Mouse (Mus musculus) liver, embryonic 14.5 days (tissue): ENCODE results near the gene Ston2. TPM values are rescaled to one million over a fixed set of nuclear protein-coding genes. Genes with fewer than 3 reads are reported as not detected.

Source experiments
- ATAC-seq: fragments of 200-750 bp; cut with Nextera tagmentation; 2 replicates; pipeline ENCODE4 v1.8.0; 2017; ENCODE audit warnings: moderate number of reproducible peaks, mild to moderate bottlenecking, moderate library complexity; ENCODE audit not compliant: insufficient read depth
- DNase-seq, 3 experiments: peaks; one replicate each; pipeline ENCODE4 v3.0.0-alpha.2; 2012 to 2013; ENCODE audit warnings: low read depth in 3 of 3, low spot score in 3 of 3
- H3K27ac ChIP-seq: fragments of 300-500 bp; sonication (generic); 2 replicates; pipeline ENCODE4 v1.5.1; 2014; ENCODE audit warnings: moderate library complexity, mild to moderate bottlenecking, control low read depth, inconsistent platforms
- H3K27me3 ChIP-seq: fragments of 300-500 bp; sonication (generic); 2 replicates; pipeline ENCODE4 v1.6.1; 2014; ENCODE audit warnings: mild to moderate bottlenecking, low read length, moderate library complexity; ENCODE audit not compliant: control insufficient read depth, insufficient read depth
- H3K36me3 ChIP-seq: fragments of 300-500 bp; sonication (generic); replicated peaks from 2 replicates; pipeline ENCODE4 v1.6.1; 2014; ENCODE audit warnings: low read depth; ENCODE audit not compliant: control insufficient read depth, insufficient read depth
- H3K4me1 ChIP-seq, 2 experiments: fragments of 200-500 bp in 1 of 2; fragments of 300-500 bp in 1 of 2; sonication (generic) in 1 of 2; replicated peaks; 2 replicates each; pipeline ENCODE4 v1.6.1; 2012 to 2014; ENCODE audit warnings: antibody characterized with exemption in 1 of 2, inconsistent platforms in 1 of 2, low read length in 1 of 2; ENCODE audit not compliant: control insufficient read depth in 2 of 2, insufficient read depth in 2 of 2
- H3K4me2 ChIP-seq: fragments of 300-500 bp; sonication (generic); 2 replicates; pipeline ENCODE4 v1.6.1; 2014; ENCODE audit warnings: low read depth, mild to moderate bottlenecking, control low read depth, moderate library complexity
- H3K4me3 ChIP-seq, 2 experiments: fragments of 200-500 bp in 1 of 2; fragments of 300-500 bp in 1 of 2; sonication (generic) in 1 of 2; 2 replicates each; pipeline ENCODE4 v1.5.1; 2012 to 2014; ENCODE audit warnings: low read depth in 2 of 2, low read length in 2 of 2, mild to moderate bottlenecking in 2 of 2, control low read depth in 1 of 2, inconsistent platforms in 1 of 2, moderate library complexity in 1 of 2; ENCODE audit not compliant: insufficient read depth in 1 of 2
- H3K9ac ChIP-seq: fragments of 300-500 bp; sonication (generic); replicated peaks from 2 replicates; pipeline ENCODE4 v1.6.1; 2014; ENCODE audit warnings: mild to moderate bottlenecking, control low read depth, moderate library complexity
- H3K9me3 ChIP-seq: fragments of 300-500 bp; sonication (generic); 2 replicates; pipeline ENCODE4 v1.6.1; 2016; ENCODE audit warnings: low read length, mixed read lengths; ENCODE audit not compliant: control insufficient read depth
- CTCF ChIP-seq: IDR thresholded peaks from 2 replicates; pipeline ENCODE4 v1.5.1; 2016; ENCODE audit warnings: antibody characterized with exemption, low read depth, control low read depth
- EP300 ChIP-seq: IDR thresholded peaks from 2 replicates; pipeline ENCODE4 v1.6.1; 2016; ENCODE audit warnings: antibody characterized with exemption, low read depth
- WGBS: fragments of 180-500 bp; shearing (Covaris S2); extraction: QIAGEN DNeasy Blood & Tissue Kit; methylation state at CpG from one replicate; pipeline ENCODE4 v1.1.7; 2014; ENCODE audit not compliant: insufficient replicate concordance; 5-methylcytosine and 5-hydroxymethylcytosine counted together
- polyA plus RNA-seq, 2 experiments: library from polyadenylated mRNA; depleted of rRNA in 1 of 2; stranded (reverse) in 1 of 2; unstranded in 1 of 2; fragments of >200 nt; fragmentation: Nextera tagmentation in 1 of 2; extraction: Ambion mirVana in 1 of 2; gene quantifications; 2 replicates each; pipeline versions ENCODE4 v1.2.1 to v1.2.3; 2012 to 2014

Gene Ston2
- polyA plus RNA-seq, 2 experiments = 15.4 to 26.6 TPM

DNA sequence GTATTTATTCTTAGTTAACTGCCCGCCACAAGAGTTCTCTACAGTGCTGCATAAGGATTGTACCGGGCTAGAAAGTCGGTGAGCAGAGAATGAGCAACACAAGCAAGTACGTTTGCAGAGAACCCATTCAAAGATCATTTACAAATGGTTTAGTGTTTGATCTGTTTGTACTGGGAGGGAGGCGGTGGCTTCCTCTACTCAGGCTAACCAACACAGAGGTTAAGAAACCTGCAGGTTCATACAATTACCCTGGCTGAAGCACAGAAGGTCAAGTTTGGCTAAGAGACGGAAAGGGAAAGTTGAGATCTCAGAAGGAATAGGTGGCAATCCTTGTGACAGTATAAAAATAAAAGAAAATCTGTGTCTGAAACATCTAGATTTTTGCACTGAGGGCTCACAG is 72.5 kb downstream of the Ston2 start:
- H3K4me2 ChIP-seq = no peak overlapping the region
- ATAC-seq = no peak
- WGBS = 78% methylated on average over 6 of the region's 6 CpGs
- DNase-seq = no peak
- TF ChIP-seq CTCF (no peak), EP300 (no peak)
- H3K27me3 ChIP-seq = no peaks in the 10 kb centered on the region
- no peak overlapping the region for H3K4me3 ChIP-seq
- no peaks in the 10 kb centered on the region for H3K4me1 ChIP-seq
- H3K9me3 ChIP-seq = no peaks in the 10 kb centered on the region
- no peak overlapping the region for H3K27ac ChIP-seq
- H3K9ac ChIP-seq = no peak overlapping the region
- H3K36me3 ChIP-seq = peaks cover 5% of the 10 kb centered on the region; the same call in 1 of the 2 replicates

DNA sequence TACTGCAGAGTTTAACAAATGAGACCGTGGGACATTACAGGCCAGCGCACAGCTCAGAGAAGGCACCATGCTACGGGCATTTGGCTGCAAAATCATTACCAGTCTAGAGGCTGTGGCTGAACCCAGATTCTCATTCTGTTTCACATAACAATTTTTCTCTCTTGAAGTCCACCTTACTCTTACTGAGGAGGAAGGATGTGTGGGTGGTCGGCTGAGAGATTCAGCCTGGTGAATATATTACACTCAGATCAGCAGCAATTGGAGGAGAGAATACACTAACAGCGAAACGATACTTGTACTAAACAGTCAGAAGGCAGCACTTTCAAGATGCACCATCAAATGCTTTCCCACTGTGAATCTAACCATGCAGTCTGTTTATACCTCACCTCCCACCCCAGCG is 74.8 kb downstream of the Ston2 start:
- TF ChIP-seq CTCF (no peak), EP300 (no peak)
- H3K4me2 ChIP-seq = no peak overlapping the region
- H3K9ac ChIP-seq = no peak overlapping the region
- H3K9me3 ChIP-seq = no peaks in the 10 kb centered on the region
- no peak overlapping the region for H3K27ac ChIP-seq
- 89% methylated on average over 7 of the region's 7 CpGs for WGBS
- peaks cover 0 to 5% of the 10 kb centered on the region in 2 experiments; a peak in 2 of 4 replicates for H3K4me1 ChIP-seq
- H3K36me3 ChIP-seq = peaks cover 5% of the 10 kb centered on the region; the same call in 1 of the 2 replicates
- DNase-seq (no peak), ATAC-seq (no peak)
- H3K4me3 ChIP-seq = no peak overlapping the region
- no peaks in the 10 kb centered on the region for H3K27me3 ChIP-seq

DNA sequence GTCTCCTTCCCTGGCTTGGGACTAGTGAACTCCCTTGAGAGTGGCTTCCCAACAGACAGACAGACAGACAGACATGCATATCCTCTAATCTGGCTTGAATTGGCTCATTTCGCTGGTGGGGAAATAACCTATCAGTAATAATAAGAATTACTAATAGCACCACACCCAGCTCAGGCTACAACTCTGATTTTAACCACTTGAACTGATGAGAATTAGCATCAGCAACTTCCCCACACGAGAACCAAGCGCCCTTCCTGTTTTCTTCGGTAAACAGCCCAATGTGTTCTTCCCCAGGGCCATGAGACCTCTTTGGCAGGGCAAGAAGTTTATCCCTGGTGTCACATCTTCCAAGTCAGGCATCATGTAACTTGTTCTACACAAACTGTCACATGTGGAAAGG is 76.5 kb downstream of the Ston2 start:
- H3K4me2 ChIP-seq = no peak overlapping the region
- TF ChIP-seq EP300 = no peak
- TF ChIP-seq CTCF = no peak
- H3K36me3 ChIP-seq = peaks cover 5% of the 10 kb centered on the region; the same call in 1 of the 2 replicates
- H3K27ac ChIP-seq = no peak overlapping the region
- no peak for DNase-seq
- no peaks in the 10 kb centered on the region for H3K27me3 ChIP-seq
- H3K9ac ChIP-seq = no peak overlapping the region
- H3K4me3 ChIP-seq = no peak overlapping the region
- 71% methylated on average over 4 of the region's 4 CpGs for WGBS
- ATAC-seq = no peak
- H3K4me1 ChIP-seq = peaks cover 0 to 8% of the 10 kb centered on the region in 2 experiments; a peak in 2 of 4 replicates
- no peaks in the 10 kb centered on the region for H3K9me3 ChIP-seq

DNA sequence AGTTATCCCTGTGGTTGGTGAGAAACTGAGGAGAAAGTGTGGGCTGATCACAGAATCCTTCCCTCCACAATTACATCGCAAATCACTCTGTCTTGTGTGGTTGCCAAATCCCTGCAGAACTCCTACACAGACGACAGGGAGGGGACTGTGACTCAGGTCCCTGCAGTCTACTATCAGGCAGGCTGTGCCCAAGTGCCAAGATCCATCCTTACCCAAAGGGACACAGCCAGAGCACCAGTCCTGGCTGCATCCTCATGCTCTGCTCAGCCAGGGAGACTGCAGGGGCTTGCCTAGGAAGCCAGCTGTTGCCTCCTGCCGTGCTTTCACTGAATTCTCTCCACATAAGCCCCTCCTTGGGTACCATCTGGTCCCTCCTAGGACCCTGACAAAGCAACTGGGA is 77.3 kb downstream of the Ston2 start:
- Histone ChIP-seq H3K27me3 (no peaks in the 10 kb centered on the region), H3K9me3 (no peaks in the 10 kb centered on the region), H3K36me3 (peaks cover 5% of the 10 kb centered on the region; the same call in 1 of the 2 replicates), H3K4me1 (peaks cover 0 to 8% of the 10 kb centered on the region in 2 experiments; a peak in 2 of 4 replicates), H3K4me2 (no peak overlapping the region), H3K4me3 (no peak overlapping the region), H3K9ac (no peak overlapping the region), H3K27ac (no peak overlapping the region)
- ATAC-seq = no peak
- DNase-seq = no peak
- WGBS = 60% methylated on average over 3 of the region's 3 CpGs
- TF ChIP-seq EP300 (no peak), CTCF (no peak)

DNA sequence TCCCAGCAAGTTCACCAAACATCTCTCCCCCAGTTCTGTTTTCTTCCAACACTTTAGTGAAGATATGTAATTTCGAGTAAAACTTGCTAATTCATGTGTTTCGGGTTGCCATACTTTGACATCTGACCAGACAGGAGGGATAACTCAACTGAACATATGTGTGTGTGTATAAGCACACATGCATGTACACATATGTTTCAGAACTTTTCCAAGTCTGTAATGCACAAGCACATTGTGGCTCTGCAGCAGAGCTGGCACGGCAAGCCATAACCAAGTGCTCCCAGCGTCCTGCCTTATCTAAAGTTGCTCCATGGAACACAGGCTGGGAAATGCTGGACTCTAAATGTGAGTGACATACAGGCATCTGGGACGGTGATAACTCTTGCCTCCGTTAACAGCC is 78.6 kb downstream of the Ston2 start:
- Histone ChIP-seq H3K27ac (no peak overlapping the region), H3K4me1 (peaks cover 0 to 8% of the 10 kb centered on the region in 2 experiments; a peak in 2 of 4 replicates), H3K36me3 (peaks cover 5% of the 10 kb centered on the region; the same call in 1 of the 2 replicates), H3K27me3 (no peaks in the 10 kb centered on the region), H3K4me2 (no peak overlapping the region), H3K9ac (no peak overlapping the region), H3K9me3 (no peaks in the 10 kb centered on the region), H3K4me3 (no peak overlapping the region)
- TF ChIP-seq EP300 (no peak), CTCF (no peak)
- no peak for ATAC-seq
- WGBS = 48% methylated on average over 6 of the region's 6 CpGs
- no peak for DNase-seq
